Mouse (Mus musculus): ENCODE measurements around the gene Map3k6. TPM values are rescaled to one million over a fixed set of nuclear protein-coding genes. Genes with fewer than 3 reads are reported as not detected.
A peak's percentile ranks its signal among the peaks of the same experiment; 100 is the strongest.

The Map3k6 gene
- total and polyA plus RNA-seq, 2 experiments from 2014 or later: 2.7 to 13.8 TPM

DNA sequence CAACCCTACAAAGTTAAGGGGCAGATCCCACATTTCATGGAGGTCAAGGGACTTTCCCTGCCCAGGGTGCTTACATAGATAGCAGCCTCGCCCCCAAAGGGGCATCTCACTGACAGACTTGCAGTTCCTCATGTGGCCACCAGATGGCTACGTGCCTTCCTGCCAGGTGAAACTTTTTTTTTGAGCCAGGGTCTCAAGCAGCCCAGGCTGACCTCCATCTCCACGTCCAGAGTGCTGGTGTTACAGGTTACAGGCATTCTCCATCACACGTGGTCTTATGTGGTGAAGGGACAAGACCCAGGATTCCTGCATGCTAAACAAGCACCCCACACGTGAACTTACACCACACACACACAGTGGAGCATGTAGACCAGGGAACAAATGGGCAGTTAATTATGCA, 23.0 kb upstream of the Map3k6 start:
- WGBS: 5% methylated on average over 5 of the region's 5 CpGs
- no peaks in the 10 kb centered on the region for H3K36me3 ChIP-seq (replicated peaks; ENCODE audit: control insufficient read depth, insufficient read depth, low read length)
- no peak overlapping the region for H3K9ac ChIP-seq (replicated peaks; ENCODE audit: low read depth, low read length)
- peaks cover 38% of the 10 kb centered on the region for H3K27me3 ChIP-seq (ENCODE audit: control insufficient read depth, insufficient read depth, low read length)
- H3K4me3 ChIP-seq (ENCODE audit: low read depth, low read length): no peak overlapping the region
- TF ChIP-seq EP300 (IDR thresholded peaks at IDR 0.05; ENCODE audit: low read depth) (no peak), CTCF (IDR thresholded peaks at IDR 0.05; ENCODE audit: low read depth) (peak; percentile 80)
- DNase-seq (ENCODE audit: low spot score) (peak; percentile 39), ATAC-seq (ENCODE audit: insufficient read depth, low read depth) (no peak)
- peaks cover 8% of the 10 kb centered on the region; the same call in 1 of the 2 replicates for H3K4me1 ChIP-seq (ENCODE audit: control insufficient read depth, insufficient read depth)
- H3K27ac ChIP-seq (ENCODE audit: low read depth): no peak overlapping the region
- H3K9me3 ChIP-seq (replicated peaks; ENCODE audit: control insufficient read depth, low read length): no peaks in the 10 kb centered on the region
- no peak overlapping the region for H3K4me2 ChIP-seq (ENCODE audit: low read depth, low read length)

DNA sequence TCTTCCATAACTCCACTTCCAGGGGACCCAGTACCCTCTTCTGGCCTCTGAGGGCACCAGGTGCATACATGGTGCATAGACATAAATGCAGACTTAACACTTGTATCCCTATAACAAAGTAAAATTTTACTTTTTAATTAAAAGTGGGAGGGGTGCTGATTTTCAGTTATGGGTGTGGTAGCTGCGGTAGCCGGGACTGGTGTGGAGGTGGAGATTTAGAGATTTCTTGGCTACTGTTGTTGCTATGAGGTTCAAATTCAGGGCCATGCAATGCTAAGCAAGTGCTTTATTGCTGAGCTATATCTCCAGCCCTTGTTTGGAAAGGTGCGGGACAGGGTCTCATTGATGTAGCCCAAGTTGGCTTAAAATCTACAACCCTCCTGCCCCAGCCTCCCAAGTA, 21.9 kb upstream of the Map3k6 start:
- Histone ChIP-seq H3K4me3 (ENCODE audit: low read depth, low read length) (no peak overlapping the region), H3K9me3 (replicated peaks; ENCODE audit: control insufficient read depth, low read length) (no peaks in the 10 kb centered on the region), H3K27ac (ENCODE audit: low read depth) (no peak overlapping the region), H3K27me3 (ENCODE audit: control insufficient read depth, insufficient read depth, low read length) (peaks cover 28% of the 10 kb centered on the region), H3K4me2 (ENCODE audit: low read depth, low read length) (no peak overlapping the region), H3K9ac (replicated peaks; ENCODE audit: low read depth, low read length) (no peak overlapping the region), H3K4me1 (ENCODE audit: control insufficient read depth, insufficient read depth) (no peaks in the 10 kb centered on the region; the same call in 1 of the 2 replicates), H3K36me3 (replicated peaks; ENCODE audit: control insufficient read depth, insufficient read depth, low read length) (no peaks in the 10 kb centered on the region)
- 83% methylated on average over 3 of the region's 3 CpGs for WGBS
- no peak for TF ChIP-seq EP300 (IDR thresholded peaks at IDR 0.05; ENCODE audit: low read depth)
- TF ChIP-seq CTCF (IDR thresholded peaks at IDR 0.05; ENCODE audit: low read depth): no peak
- no peak for DNase-seq (ENCODE audit: low spot score)
- no peak for ATAC-seq (ENCODE audit: insufficient read depth, low read depth)

- TF ChIP-seq CTCF (IDR thresholded peaks at IDR 0.05; ENCODE audit: low read depth) (no peak), EP300 (IDR thresholded peaks at IDR 0.05; ENCODE audit: low read depth) (no peak)
- peaks cover 20% of the 10 kb centered on the region for H3K27me3 ChIP-seq (ENCODE audit: control insufficient read depth, insufficient read depth, low read length)
- H3K4me1 ChIP-seq (ENCODE audit: control insufficient read depth, insufficient read depth): no peaks in the 10 kb centered on the region; the same call in 1 of the 2 replicates
- peak; percentile 18; the same call in 1 of the 2 replicates for ATAC-seq (ENCODE audit: insufficient read depth, low read depth)
- H3K27ac ChIP-seq (ENCODE audit: low read depth): no peak overlapping the region
- H3K9ac ChIP-seq (replicated peaks; ENCODE audit: low read depth, low read length): no peak overlapping the region
- 5% methylated on average over 25 of the region's 25 CpGs for WGBS
- H3K4me3 ChIP-seq (ENCODE audit: low read depth, low read length): peak overlapping the region; percentile 19; the same call in 1 of the 2 replicates
- no peak for DNase-seq (ENCODE audit: low spot score)
- H3K4me2 ChIP-seq (ENCODE audit: low read depth, low read length): peak overlapping the region; percentile 47
- H3K36me3 ChIP-seq (replicated peaks; ENCODE audit: control insufficient read depth, insufficient read depth, low read length): no peaks in the 10 kb centered on the region
- H3K9me3 ChIP-seq (replicated peaks; ENCODE audit: control insufficient read depth, low read length): no peaks in the 10 kb centered on the region
Observed at GRCm38 (mm10) chr4:133220656-133221055, 20.0 kb upstream of the Map3k6 start.

DNA sequence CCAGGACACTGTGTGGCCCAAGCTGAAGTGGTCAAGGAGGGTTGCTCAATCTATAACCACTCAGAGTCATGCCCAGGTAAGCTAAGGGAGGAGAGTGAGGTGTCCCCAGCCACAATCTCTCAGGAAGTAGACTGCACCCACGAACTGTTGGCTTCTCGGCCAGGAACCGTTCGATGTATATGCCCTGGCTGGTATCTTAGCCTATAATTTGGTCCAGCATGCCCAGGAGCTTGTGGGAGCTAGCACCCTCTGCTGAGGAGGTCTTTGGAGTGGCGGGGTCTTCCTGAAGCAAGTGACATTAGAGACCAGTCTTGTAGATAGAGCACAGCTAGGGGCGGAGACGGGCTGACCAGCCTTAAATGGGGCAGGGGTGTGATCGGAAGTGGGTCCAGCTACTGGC, 18.9 kb upstream of the Map3k6 start:
- DNase-seq (ENCODE audit: low spot score) (no peak), ATAC-seq (ENCODE audit: insufficient read depth, low read depth) (no peak)
- 82% methylated on average over 8 of the region's 8 CpGs for WGBS
- H3K27me3 ChIP-seq (ENCODE audit: control insufficient read depth, insufficient read depth, low read length): peaks cover 20% of the 10 kb centered on the region
- no peak for TF ChIP-seq EP300 (IDR thresholded peaks at IDR 0.05; ENCODE audit: low read depth)
- no peak for TF ChIP-seq CTCF (IDR thresholded peaks at IDR 0.05; ENCODE audit: low read depth)
- no peak overlapping the region for H3K4me3 ChIP-seq (ENCODE audit: low read depth, low read length)
- H3K9ac ChIP-seq (replicated peaks; ENCODE audit: low read depth, low read length): no peak overlapping the region
- H3K36me3 ChIP-seq (replicated peaks; ENCODE audit: control insufficient read depth, insufficient read depth, low read length): no peaks in the 10 kb centered on the region
- no peaks in the 10 kb centered on the region; the same call in 1 of the 2 replicates for H3K4me1 ChIP-seq (ENCODE audit: control insufficient read depth, insufficient read depth)
- H3K9me3 ChIP-seq (replicated peaks; ENCODE audit: control insufficient read depth, low read length): no peaks in the 10 kb centered on the region
- H3K27ac ChIP-seq (ENCODE audit: low read depth): no peak overlapping the region
- no peak overlapping the region for H3K4me2 ChIP-seq (ENCODE audit: low read depth, low read length)

DNA sequence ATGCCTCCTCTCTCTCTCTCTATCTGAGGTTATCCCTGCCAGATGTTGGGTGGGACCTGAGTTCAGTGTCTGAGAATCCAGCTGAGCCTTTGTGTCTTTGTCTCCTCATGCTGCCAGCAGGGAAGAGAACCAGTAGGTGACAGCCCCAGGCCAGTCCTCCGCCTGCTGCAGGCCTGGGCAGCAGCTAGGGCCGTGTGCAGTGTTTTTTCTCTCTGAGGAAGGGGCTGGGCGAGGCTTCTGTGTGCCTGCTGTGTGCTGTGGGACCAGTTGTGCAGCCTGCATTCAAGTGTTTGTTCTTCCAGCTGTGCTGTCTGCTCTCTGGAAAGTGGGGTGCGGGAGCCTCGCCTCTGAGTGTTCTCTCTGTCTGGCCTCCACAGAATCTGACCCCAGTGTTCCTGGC, 16.7 kb upstream of the Map3k6 start:
- Histone ChIP-seq H3K4me3 (ENCODE audit: low read depth, low read length) (no peak overlapping the region), H3K27me3 (ENCODE audit: control insufficient read depth, insufficient read depth, low read length) (peaks cover 15% of the 10 kb centered on the region), H3K27ac (ENCODE audit: low read depth) (no peak overlapping the region), H3K4me1 (ENCODE audit: control insufficient read depth, insufficient read depth) (no peaks in the 10 kb centered on the region; the same call in 1 of the 2 replicates), H3K9ac (replicated peaks; ENCODE audit: low read depth, low read length) (no peak overlapping the region), H3K36me3 (replicated peaks; ENCODE audit: control insufficient read depth, insufficient read depth, low read length) (no peaks in the 10 kb centered on the region), H3K9me3 (replicated peaks; ENCODE audit: control insufficient read depth, low read length) (no peaks in the 10 kb centered on the region), H3K4me2 (ENCODE audit: low read depth, low read length) (no peak overlapping the region)
- TF ChIP-seq EP300 (IDR thresholded peaks at IDR 0.05; ENCODE audit: low read depth) (no peak), CTCF (IDR thresholded peaks at IDR 0.05; ENCODE audit: low read depth) (no peak)
- DNase-seq (ENCODE audit: low spot score): no peak
- no peak for ATAC-seq (ENCODE audit: insufficient read depth, low read depth)
- 76% methylated on average over 5 of the region's 5 CpGs for WGBS

DNA sequence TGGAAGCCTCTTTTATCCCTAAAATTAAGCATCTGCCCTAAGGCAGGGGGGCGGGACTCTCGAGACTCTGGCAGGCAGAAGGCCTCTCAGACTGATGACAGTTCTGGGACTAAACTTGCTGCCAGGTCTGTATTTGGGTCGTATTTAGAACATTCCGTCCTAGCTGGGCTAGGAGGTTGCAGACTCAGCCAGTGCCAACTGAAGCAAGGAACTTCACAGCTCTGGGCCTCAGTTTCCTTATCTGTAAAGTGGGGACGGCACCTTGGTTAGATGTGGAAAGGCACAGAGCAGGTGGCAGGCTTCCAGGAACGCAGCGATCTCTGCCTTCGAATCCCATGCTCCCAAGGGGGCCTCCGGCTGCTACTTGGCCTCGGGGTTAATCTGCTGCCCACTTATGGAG, 14.5 kb upstream of the Map3k6 start:
- DNase-seq (ENCODE audit: low spot score) (no peak), ATAC-seq (ENCODE audit: insufficient read depth, low read depth) (no peak; the same call in 1 of the 2 replicates)
- H3K4me3 ChIP-seq (ENCODE audit: low read depth, low read length): no peak overlapping the region
- H3K27me3 ChIP-seq (ENCODE audit: control insufficient read depth, insufficient read depth, low read length): peaks cover 9% of the 10 kb centered on the region
- 43% methylated on average over 10 of the region's 10 CpGs for WGBS
- H3K27ac ChIP-seq (ENCODE audit: low read depth): no peak overlapping the region
- TF ChIP-seq EP300 (IDR thresholded peaks at IDR 0.05; ENCODE audit: low read depth) (no peak), CTCF (IDR thresholded peaks at IDR 0.05; ENCODE audit: low read depth) (no peak)
- H3K4me1 ChIP-seq (ENCODE audit: control insufficient read depth, insufficient read depth): no peaks in the 10 kb centered on the region
- no peak overlapping the region for H3K4me2 ChIP-seq (ENCODE audit: low read depth, low read length)
- H3K36me3 ChIP-seq (replicated peaks; ENCODE audit: control insufficient read depth, insufficient read depth, low read length): no peaks in the 10 kb centered on the region
- H3K9me3 ChIP-seq (replicated peaks; ENCODE audit: control insufficient read depth, low read length): no peaks in the 10 kb centered on the region
- H3K9ac ChIP-seq (replicated peaks; ENCODE audit: low read depth, low read length): no peak overlapping the region

Measured in heart, postnatal 0 days (tissue).